Mouse (Mus musculus): ENCODE data around the gene Usp49. TPM values are rescaled to one million over a fixed set of nuclear protein-coding genes. Genes with fewer than 3 reads are reported as not detected.
A peak's percentile ranks its signal among the peaks of the same experiment; 100 is the strongest.
"Not testable (repeated sequence)": the region's sequence is repeated elsewhere in the genome, so short reads cannot be mapped to it uniquely, and the experiment has no call there.

Usp49 gene
- polyA plus RNA-seq, 1 experiment from 2014 or later: 4.5 TPM

DNA sequence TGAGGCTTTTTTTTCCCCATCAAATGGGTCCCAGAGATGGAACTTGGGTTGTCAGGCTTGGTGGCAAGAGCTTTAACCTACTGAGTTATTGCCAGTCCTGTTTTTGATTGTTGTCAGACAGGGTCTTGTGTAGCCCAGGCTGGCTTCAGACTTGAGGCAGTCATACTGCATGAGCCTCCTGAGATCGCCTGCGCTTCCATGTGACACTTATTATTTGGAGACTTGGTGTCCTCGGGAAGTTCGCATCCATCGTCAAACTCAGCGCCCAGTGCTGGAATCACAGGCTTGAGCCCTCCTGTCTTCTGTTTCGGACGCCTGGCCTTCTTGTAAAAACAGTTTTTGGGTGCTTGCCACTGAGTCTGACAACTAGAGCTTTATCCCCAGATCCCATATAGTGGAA is 14.4 kb upstream of the Usp49 start:
- Histone ChIP-seq H3K4me1 (peaks cover 13% of the 10 kb centered on the region), H3K27ac (no peak overlapping the region), H3K9me3 (no peaks in the 10 kb centered on the region), H3K27me3 (ENCODE audit: insufficient read depth, poor library complexity, severe bottlenecking) (no peaks in the 10 kb centered on the region), H3K36me3 (peaks cover 73% of the 10 kb centered on the region), H3K4me3 (no peak overlapping the region)
- peak; percentile 63 for DNase-seq (ENCODE audit: low spot score)
- 94% methylated on average over 8 of the region's 8 CpGs for WGBS

DNA sequence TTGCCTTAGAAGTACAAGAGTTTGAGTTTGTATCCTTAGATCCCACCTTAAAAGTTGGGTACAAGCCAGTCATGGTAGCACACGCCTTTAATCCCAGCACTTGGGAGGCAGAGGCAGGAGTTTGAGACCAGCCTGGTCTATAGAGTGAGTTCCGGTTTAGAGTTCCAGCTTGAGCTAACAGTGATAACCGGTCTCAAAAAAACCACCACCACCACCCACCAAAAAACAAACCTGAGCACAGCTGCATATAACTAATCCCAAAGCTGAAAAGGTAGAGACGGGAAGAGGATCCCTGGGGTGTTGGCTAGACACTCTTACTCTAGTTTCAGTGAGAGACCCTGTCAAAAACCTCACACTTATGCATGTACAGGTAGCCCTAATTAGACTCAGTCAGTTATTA is 13.8 kb upstream of the Usp49 start:
- Histone ChIP-seq H3K4me1 (peaks cover 13% of the 10 kb centered on the region), H3K27ac (no peak overlapping the region), H3K27me3 (ENCODE audit: insufficient read depth, poor library complexity, severe bottlenecking) (no peaks in the 10 kb centered on the region), H3K4me3 (no peak overlapping the region), H3K9me3 (no peaks in the 10 kb centered on the region), H3K36me3 (peaks cover 78% of the 10 kb centered on the region)
- DNase-seq (ENCODE audit: low spot score): peak; percentile 27
- 84% methylated on average over 4 of the region's 4 CpGs for WGBS

DNA sequence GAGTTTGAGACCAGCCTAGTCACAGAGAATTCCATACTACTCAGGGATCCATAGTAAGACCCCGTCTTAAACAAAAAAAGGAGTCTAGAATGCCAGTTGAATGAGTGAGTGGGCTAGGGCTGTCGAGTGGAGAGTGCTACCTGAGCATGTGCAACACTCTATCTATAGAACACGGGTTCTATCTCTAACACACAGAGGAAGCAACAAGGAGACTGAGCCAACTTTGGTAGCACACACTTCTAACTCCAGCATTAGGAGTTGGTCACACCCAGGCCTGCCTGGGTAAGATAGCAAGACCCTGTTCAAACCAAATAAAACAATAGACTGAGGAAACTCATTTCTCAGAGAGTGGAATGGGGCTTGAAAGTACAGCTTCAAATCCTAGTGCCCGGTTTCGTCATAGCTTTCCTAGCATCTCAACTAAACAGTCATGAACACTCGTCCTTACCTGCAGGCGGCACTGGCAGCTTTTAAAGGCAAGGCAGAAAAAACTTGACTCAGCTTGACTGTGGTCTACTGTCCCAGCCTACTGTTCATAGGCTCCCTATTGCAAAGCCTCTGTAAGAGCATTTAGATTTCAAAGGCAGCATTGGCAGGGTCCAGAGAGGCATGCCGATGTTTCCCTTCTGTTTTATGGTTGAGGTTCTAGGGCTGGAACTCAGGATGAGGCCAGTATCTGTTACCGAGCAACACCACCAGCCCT is 12.7 kb upstream of the Usp49 start:
- H3K4me3 ChIP-seq: no peak overlapping the region
- H3K36me3 ChIP-seq: peaks cover 89% of the 10 kb centered on the region
- WGBS: 83% methylated on average over 9 of the region's 9 CpGs
- H3K27ac ChIP-seq: peak overlapping the region; percentile 75
- peaks cover 3% of the 10 kb centered on the region for H3K4me1 ChIP-seq
- H3K9me3 ChIP-seq: no peaks in the 10 kb centered on the region
- H3K27me3 ChIP-seq (ENCODE audit: insufficient read depth, poor library complexity, severe bottlenecking): no peaks in the 10 kb centered on the region
- peak; percentile 83 for DNase-seq (ENCODE audit: low spot score)

DNA sequence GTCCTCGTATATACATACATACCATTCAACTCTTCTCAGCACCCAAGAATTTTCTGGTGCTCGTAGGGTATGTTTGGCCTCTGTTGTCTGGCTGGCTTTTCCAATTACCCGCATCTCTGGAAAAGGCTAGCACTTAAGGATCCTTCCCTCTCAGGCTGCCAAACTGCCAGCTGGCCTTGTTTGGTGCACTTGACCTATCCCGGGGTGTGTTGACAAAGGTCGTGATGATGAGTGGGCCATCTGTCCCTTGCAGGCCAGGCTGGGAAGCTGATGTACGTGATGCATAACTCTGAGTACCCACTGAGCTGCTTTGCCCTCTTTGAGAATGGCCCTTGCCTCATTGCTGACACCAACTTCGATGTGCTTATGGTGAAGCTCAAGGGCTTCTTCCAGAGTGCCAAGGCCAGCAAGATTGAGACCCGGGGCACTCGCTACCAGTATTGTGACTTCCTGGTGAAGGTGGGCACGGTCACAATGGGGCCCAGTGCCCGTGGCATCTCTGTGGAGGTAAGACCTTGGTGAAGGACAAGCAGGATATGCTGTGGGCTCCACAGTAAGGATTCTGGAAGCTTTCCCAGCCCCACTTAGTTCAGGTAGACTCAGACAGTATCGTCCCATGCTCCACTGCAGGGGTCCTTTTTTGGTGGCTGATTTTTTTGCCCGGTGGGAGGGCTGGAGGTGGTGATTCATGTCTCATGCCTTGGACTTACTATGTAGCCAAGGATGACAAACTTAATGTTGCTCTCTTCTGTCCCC is 11.8 kb upstream of the Usp49 start:
- 89% methylated on average over 13 of the region's 13 CpGs for WGBS
- H3K4me3 ChIP-seq: no peak overlapping the region
- no peaks in the 10 kb centered on the region for H3K9me3 ChIP-seq
- DNase-seq (ENCODE audit: low spot score): peak; percentile 68
- H3K36me3 ChIP-seq: peaks cover 93% of the 10 kb centered on the region
- no peaks in the 10 kb centered on the region for H3K27me3 ChIP-seq (ENCODE audit: insufficient read depth, poor library complexity, severe bottlenecking)
- peak overlapping the region; percentile 3; the same call in 1 of the 2 replicates for H3K27ac ChIP-seq
- H3K4me1 ChIP-seq: no peaks in the 10 kb centered on the region

DNA sequence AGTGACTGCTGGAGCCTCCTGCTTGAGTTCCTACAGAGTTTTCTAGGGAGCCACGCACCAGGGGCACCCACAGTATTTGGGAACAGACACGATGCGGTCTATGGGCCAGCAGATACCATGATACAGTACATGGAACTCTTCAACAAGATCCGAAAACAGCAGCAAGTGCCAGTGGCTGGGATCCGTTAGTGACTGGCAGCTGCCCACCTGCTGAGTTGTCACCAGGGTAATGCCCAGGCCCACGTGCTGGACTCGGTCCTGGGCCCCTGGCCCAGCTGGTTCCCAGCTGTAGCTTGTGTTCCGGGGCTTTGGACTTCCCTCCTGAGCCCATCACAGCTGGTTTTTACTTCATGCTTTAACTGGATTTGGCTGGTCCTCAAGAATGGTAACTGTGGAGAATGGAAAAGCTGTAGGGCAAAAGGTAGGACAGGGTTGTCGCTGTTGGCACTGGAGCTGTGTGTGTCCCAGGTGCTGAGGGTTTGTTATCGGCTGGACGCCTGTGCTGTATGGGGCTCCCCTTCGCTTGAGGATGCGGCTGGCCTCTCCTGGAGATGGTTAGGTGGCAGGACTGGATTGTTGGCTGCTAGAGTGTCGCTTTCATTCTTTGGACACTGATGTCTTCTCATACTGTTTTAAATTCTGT is 7.5 kb upstream of the Usp49 start:
- H3K27me3 ChIP-seq (ENCODE audit: insufficient read depth, poor library complexity, severe bottlenecking): no peaks in the 10 kb centered on the region
- peaks cover 3% of the 10 kb centered on the region; the same call in 1 of the 2 replicates for H3K4me1 ChIP-seq
- no peak overlapping the region for H3K27ac ChIP-seq
- peak; percentile 61 for DNase-seq (ENCODE audit: low spot score)
- peaks cover 86% of the 10 kb centered on the region for H3K36me3 ChIP-seq
- 95% methylated on average over 14 of the region's 14 CpGs for WGBS
- H3K9me3 ChIP-seq: no peaks in the 10 kb centered on the region
- no peak overlapping the region for H3K4me3 ChIP-seq

DNA sequence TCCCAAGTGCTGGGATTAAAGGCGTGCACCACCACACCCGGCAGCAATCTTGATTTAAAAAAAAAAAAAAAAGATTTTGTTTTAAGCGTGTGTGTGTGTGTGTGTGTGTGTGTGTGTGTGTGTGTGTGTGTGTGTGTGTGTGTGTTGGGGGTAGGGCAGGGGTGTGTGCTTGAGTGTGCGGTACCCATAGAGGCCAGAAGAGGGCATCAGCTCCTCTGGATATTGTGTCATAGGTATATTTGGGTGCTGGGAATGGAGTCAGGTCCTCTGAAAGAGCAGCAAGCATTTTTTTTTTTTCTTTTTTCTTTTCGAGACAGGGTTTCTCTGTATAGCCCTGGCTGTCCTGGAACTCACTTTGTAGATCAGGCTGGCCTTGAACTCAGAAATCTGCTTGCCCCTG is 5.9 kb upstream of the Usp49 start:
- H3K27me3 ChIP-seq (ENCODE audit: insufficient read depth, poor library complexity, severe bottlenecking); H3K9me3 ChIP-seq; H3K4me3 ChIP-seq; H3K4me1 ChIP-seq; H3K27ac ChIP-seq: not testable (repeated sequence)
- peaks cover 74% of the 10 kb centered on the region for H3K36me3 ChIP-seq
- WGBS: 95% methylated on average over 5 of the region's 5 CpGs
- peak; percentile 31 for DNase-seq (ENCODE audit: low spot score)

DNA sequence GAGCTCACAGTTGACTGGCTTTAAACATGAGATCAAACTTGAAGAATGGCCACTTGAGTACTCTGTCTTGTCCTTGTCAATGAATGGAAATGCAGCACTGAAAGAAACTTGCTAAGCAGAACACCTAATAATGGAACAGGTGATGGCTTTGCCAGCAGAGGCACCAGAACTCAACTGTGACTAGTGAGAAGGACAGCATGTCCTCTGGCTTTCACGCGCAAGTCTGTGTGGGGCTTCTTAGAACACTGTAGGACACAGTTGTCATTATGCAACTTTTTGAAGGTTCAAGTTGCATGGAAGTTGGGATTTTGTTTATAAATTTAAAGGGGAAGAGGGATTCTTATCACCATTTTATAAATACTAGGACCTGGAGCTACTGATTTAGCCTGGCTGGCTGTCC is 5.4 kb upstream of the Usp49 start:
- no peak overlapping the region for H3K27ac ChIP-seq
- peaks cover 69% of the 10 kb centered on the region for H3K36me3 ChIP-seq
- WGBS: 99% methylated on average over 2 of the region's 2 CpGs
- peaks cover 6% of the 10 kb centered on the region; the same call in 1 of the 2 replicates for H3K4me1 ChIP-seq
- H3K9me3 ChIP-seq: no peaks in the 10 kb centered on the region
- H3K27me3 ChIP-seq (ENCODE audit: insufficient read depth, poor library complexity, severe bottlenecking): no peaks in the 10 kb centered on the region
- no peak overlapping the region for H3K4me3 ChIP-seq
- peak; percentile 24 for DNase-seq (ENCODE audit: low spot score)

DNA sequence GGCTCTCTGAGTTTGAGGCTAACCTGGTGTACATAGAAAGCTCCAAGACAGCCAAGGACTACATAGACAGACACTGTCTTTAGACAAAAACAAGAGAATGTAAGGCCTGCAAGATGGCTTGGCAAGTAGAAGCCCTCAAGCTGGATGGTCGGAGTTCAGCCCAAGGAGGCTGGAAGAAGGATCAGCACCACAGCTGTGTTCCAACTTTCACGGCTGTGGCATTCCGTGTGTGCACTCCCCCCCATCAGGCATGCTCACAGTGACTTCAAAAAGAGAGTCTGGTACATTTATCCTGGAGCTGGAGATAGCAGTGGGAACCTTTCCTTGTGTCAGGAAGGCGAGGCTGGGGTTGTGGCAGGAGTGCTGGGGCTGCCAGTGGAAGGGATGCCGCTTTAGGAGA is 4.5 kb upstream of the Usp49 start:
- H3K9me3 ChIP-seq: no peaks in the 10 kb centered on the region
- H3K36me3 ChIP-seq: peaks cover 59% of the 10 kb centered on the region
- no peak for DNase-seq (ENCODE audit: low spot score)
- H3K27ac ChIP-seq: no peak overlapping the region
- WGBS: 86% methylated on average over 5 of the region's 5 CpGs
- no peaks in the 10 kb centered on the region for H3K27me3 ChIP-seq (ENCODE audit: insufficient read depth, poor library complexity, severe bottlenecking)
- peaks cover 15% of the 10 kb centered on the region for H3K4me1 ChIP-seq
- H3K4me3 ChIP-seq: no peak overlapping the region

DNA sequence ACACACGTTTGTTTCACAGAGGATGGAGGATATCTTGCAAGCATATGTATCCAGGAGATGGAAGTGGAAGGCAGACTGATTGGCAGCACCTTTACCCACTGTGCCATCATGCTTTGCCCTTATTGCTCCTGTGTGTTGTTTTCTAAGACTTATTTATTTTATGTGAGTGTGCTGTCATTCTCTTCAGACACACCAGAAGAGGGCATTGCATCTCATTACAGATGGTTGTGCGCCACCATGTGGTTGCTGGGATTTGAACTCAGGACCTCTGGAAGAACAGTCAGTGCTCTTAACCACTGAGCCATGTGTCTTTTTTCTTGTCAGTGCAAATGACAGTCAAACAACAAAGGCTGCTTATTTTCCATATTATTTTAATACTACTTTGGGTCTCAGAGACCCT is 2.7 kb upstream of the Usp49 start:
- Histone ChIP-seq H3K4me3 (peak overlapping the region; percentile 82; the same call in 1 of the 2 replicates), H3K9me3 (no peaks in the 10 kb centered on the region), H3K27ac (no peak overlapping the region), H3K36me3 (peaks cover 44% of the 10 kb centered on the region), H3K4me1 (peaks cover 26% of the 10 kb centered on the region), H3K27me3 (ENCODE audit: insufficient read depth, poor library complexity, severe bottlenecking) (no peaks in the 10 kb centered on the region)
- no peak for DNase-seq (ENCODE audit: low spot score)
- 81% methylated on average over 2 of the region's 2 CpGs for WGBS

DNA sequence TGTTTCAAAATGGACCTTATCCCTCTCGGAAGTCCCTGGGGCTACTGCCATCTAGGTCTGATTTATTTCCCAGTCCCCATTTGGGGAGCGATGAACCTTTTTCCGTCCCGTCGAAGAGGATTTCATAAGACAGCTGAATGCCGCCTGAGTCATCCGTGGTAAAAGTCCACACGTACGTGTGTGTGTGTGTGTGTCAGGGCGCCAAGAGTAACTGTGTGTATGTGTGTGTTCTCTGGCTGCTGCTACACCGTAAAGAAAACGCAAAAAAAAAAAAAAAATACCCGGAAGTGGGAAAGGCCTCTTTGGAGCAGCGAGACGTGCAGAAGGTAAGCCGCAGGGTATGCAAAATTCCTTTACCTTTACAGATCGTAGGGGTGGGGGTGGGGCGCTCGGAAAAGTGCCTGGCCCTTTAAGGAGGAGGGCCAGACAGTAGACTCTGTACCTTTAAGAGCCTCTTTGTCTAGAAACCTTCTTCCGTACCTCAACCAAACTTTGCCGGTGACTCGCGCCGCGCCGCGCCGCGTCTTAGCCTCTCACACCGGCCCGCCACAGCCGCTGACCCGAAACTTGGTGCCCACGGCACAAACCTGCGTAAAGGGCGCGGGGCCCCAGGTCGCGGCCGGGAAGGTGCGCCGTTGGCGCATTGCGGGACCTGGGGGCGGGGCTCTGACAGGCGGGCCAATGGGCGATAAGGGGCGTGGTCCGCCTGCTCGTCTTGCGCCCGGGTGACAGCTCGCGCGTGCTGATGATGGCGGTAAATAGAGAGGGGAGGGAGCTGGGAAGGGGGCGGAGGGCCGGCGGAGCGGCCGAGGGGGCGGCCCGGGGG is 1.4 kb upstream of the Usp49 start:
- no peaks in the 10 kb centered on the region for H3K27me3 ChIP-seq (ENCODE audit: insufficient read depth, poor library complexity, severe bottlenecking)
- peaks cover 26% of the 10 kb centered on the region for H3K4me1 ChIP-seq
- DNase-seq (ENCODE audit: low spot score): peak; percentile 98
- WGBS: under 1% methylated on average over 62 of the region's 63 CpGs
- H3K27ac ChIP-seq: peak overlapping the region; percentile 96
- peaks cover 32% of the 10 kb centered on the region for H3K36me3 ChIP-seq
- H3K9me3 ChIP-seq: no peaks in the 10 kb centered on the region
- H3K4me3 ChIP-seq: peak overlapping the region; percentile 82

DNA sequence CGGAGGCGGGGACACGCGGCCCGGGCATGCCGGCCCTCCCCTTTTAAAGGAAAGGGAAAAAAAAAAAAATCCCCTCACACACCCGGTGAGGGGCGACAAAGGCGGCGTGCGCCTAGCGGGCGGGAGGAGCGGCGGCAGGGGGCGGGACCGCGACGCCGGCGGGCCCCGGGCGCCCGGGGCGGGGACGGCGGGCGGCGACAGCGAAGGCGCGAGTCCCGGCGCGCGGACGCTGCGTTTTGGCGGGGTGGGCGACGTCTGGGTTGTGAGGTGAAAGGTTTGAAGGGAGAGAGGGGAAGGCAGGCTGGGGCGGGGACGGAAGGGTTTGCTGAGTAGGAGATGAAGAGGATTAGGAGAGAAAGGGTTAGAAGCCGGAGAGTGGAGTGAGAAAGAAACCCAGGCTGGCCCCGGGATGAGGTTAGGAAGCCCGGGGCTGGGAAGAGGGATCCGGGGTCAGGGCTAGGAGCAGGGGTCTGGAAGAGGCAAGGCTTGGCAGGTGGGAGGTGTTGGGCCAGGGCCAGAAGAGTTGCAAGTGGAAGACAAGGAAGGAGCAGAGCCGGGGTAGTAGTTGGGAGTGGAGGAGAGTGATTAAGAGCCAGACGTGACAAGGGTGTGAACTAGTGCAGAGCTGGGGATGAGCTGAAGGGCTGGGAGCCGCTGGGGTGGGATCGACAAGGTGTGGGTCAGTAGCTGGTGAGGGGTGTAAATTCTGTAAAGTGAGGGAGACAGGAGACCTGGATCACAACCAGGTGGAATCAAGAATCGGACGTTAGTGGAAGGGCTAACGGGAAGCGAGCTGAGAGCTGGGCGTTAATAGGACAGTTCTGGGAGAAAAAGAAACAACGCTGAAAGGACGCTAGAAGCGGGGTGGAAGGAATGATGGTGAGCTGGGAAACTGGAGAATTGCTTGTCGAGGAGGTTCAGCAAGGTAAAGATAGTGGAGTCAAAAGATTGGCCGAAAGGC is 493 bp upstream of the Usp49 start:
- Histone ChIP-seq H3K9me3 (no peaks in the 10 kb centered on the region), H3K36me3 (peaks cover 22% of the 10 kb centered on the region), H3K27ac (peak overlapping the region; percentile 96), H3K4me1 (peaks cover 26% of the 10 kb centered on the region), H3K27me3 (ENCODE audit: insufficient read depth, poor library complexity, severe bottlenecking) (no peaks in the 10 kb centered on the region), H3K4me3 (peak overlapping the region; percentile 82)
- DNase-seq (ENCODE audit: low spot score): no peak
- whole genome bisulfite sequencing: under 1% methylated on average over 57 of the region's 61 CpGs
